Mouse (Mus musculus) v-Abl transformed pro-B cells (cell line): Measurements from ENCODE around the gene Mcidas.

ENCODE experiments used
- in situ Hi-C, 2 experiments: fragments of 400-800 bp; cut with MboI; formaldehyde crosslinking; loops; one replicate each; pipeline ENCODE4 v1.15.1; 2025; ENCODE audit not compliant: unreplicated experiment in 2 of 2

Mcidas gene

DNA sequence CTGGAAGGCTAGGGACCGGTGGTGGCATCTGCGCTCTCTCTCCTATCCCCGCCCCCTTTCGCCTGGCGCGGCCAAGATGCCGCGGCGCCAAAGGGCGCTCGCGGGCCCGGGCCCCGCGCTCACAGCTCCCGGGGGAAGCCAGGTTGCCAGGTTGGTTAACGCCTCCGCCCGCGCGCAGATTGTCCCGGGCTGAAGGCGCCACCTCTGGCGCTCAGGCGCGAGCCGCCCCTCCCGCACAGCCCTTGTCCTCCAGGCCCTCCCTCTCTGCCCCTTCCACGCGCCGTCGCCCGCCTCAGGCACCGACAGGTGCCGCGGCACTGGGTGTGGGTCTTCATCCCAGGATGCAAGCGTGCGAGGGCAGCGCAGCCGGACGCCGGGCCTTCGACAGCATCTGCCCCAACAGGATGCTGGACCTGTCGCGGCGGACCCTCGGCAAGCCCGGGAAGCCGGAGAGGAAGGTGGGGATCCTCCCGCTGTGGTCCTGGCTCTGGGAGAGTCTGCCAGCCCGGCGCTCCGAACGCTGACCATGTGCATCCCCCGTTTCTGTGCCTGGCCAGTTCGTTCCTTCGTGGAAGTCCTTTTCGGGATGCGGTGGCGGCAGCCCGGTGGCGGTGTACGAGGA is at the start of gene Mcidas:
Gene Mcidas, plus strand, starts transcription at position 315 of the 622 bp plus-strand sequence.
- in situ Hi-C loops, result loop anchor here in 1 of 2 experiments (5.0 kb wide), 1 partner anchor 34 kb away; no protein-coding TSS in a partner anchor

DNA sequence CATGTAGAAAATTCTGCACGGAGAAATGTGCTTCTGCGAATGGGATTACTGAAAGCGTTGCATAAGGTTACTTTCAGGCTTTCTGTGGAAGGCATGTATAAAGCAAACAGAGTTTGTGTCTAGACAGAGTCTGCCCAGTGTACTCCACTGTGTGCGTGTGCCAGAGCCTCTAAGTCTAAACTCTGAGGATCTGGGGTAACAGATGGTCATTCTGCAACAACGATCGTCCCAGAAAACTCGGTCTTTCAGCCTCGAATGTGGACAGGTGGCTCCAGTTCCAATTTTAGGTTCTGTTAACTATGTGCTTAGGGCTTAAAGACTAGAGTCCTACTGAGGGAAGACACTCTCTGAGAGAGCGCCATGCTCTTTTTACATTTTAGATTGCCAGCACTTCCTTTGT is 48.3 kb upstream of the Mcidas start:
- in situ Hi-C loops, result no loop called here

DNA sequence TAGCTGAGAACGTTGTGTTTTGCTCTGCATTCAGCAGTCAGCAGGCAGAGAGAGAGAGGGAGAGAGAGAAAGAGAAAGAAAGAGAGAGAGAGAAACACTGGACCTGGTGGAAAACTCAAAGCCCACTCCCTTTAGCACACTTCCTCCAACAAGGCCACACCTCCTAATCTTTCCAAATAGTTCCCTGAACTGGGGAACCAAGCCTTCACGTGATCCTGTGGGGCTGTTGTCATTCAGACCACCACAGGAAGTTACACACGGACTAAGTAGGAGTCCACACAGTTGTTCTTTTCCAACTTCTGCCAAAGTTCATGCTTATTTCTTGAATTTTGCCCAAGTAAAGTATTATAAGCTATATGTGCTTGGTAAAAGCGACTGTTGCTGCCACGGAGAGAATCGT is 47.7 kb upstream of the Mcidas start:
- in situ Hi-C loops, result no loop called here

DNA sequence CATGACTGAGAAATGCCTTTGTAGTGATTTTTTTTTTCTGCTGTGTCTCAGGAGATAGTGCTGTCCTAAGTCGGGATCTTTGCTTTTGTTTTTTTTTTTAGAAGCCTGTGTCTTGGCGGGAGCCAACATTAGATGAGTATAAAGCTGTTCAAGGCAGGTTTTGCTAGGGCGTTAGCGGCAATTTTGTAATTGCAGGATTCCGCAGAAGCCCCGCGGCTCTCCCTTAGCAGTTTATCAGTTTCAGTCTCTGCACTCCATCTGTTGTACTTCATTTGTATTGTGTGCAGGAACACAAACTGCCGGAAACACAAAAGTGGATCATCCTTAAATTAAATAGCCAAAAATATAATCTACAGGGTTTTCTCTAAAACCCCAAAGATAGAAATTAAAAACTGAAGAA is 39.6 kb upstream of the Mcidas start:
- in situ Hi-C loops, result no loop called here

DNA sequence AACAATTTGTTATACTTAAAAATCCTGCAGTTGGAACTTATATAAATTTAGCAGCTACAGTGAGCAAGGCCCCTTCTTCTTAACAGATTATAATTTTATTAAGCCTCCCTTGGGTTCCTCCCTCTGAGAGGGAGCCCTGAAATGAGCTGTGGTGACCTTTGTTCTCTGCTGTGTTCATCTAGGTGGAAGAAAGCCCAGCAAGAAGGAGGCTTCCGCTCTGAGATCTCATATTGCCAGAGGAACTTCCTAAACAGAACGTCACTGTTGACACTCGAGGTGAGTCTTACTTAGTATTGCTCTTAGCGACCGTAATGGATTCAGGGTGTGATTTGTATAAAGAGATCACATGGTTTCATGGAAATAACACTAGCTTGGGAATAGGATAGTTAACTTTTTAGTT is 30.6 kb upstream of the Mcidas start:
- in situ Hi-C loops, result no loop called here

DNA sequence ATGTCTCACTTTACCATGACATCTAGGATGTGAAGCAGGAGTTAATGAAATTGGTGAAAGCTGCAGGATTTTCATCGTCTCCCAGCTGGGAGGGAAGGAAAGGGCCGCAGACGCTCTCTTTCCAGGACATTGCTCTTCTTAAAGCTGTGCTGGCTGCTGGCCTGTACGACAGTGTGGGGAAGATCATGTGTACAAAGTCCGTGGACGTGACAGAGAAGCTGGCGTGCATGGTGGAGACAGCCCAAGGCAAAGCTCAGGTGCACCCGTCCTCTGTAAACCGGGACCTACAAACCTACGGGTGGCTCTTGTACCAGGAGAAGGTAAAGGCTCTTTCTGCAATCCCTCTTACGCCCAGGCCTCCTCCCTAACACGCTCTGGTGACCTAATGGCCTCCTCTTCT is 29.2 kb upstream of the Mcidas start:
- in situ Hi-C loops, result no loop called here

DNA sequence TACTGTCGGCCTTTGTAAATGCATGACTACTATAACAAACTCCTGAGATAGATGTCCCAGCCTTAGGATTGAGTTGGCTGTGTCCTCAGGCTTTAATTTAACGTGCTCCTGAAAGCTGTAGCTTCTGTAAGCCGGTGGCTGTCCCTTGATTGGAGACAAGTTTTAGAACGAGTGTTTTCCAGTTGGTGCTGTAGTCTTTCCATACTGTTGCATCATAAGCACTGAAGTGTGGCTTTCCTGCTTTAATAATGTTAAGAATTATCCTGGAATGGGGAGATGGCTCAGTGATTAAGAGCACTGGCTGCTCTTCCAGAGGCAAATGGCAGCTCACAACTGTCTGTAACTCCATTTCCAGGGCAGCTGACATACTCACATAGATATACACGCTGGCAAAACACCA is 26.4 kb upstream of the Mcidas start:
- in situ Hi-C loops, result no loop called here

DNA sequence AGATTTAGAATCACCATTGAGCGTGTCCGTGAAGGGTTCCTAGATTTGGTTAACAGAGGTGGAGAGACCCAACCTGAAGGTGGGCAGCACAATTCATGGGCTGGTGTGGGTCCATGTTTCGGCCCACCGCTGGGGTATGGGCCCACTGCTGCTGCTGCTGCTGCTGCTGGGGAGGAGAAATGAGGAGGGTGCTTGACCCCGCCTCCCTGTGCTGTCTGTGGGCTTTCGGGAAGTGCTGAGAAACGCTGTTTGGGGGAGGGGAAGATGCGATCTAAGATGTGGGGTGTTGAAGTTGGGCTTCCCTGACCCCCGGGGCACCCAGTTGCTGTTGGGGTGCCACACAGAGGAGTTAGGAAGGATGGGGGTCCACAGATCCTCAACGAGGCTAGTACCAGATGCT is 16.9 kb upstream of the Mcidas start:
- in situ Hi-C loops, result no loop called here

DNA sequence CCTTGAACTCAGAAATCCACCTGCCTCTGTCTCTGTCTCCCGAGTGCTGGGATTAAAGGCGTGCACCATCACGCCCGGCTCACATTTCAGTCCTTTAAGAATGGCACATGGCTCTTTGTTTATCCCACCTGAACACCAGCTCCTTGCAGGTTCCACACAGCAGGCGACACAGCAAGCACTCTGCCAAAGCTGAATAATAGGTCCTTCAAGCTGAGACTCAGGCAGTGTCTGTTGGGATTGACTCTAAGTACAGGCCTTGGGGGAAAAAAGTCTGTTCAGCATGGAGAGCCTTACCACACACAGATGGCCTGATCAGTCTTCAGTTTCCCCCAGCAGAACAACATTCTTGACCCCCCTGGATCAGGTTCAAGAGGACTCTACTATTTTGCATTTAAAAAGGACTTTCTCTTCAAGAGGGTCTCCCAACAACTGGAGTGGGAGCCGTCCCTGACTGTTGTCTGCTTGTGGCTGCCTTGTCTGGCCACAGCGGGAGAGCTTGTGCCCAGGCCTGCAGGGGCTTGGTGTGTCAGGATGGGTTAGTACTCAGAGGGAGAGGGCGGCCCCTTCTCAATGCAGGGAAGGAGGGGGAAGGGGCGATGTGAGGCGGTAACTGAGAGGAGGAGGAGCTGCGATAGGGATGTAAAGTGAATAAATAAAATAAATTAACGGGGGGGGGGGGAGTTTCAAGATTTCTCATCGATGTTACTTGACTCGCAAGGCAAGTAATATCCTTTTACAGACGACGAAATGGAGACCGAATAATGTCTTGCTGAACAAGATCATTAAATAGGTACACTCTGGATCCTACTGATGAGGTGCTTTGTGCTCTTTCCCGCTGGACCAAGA is 7.8 kb upstream of the Mcidas start:
- in situ Hi-C loops, result loop anchor here in 1 of 2 experiments (5.0 kb wide), 1 partner anchor 59 kb away; the partner anchor contains the start of genes Dhx29 and Mtrex

DNA sequence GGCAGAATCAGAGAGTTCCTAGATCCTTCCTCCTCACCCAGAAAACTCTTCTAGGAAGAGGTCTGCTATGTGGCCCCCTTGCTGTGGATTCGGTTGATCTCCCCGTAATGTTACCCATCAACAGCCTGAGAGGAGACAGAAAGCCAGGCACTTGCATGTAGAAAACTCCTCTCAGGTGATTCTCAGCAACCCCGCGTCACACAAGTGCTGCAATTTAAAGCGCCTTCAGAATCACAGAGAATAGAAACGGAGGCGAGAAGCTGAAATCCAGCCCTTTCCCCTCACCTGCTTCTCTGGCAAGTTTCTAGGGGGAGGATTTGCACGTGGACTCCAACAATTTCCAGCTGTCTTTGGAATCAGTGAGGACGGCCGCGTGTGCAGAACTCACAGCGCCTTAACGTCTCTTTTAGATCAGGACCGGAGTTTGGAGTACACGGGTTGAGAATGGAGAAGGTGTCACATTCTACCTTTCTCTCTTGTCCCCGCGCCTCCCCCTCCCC is 7.1 kb upstream of the Mcidas start:
- in situ Hi-C loops, result loop anchor here in 1 of 2 experiments (5.0 kb wide), 1 partner anchor 59 kb away; the partner anchor contains the start of genes Dhx29 and Mtrex

DNA sequence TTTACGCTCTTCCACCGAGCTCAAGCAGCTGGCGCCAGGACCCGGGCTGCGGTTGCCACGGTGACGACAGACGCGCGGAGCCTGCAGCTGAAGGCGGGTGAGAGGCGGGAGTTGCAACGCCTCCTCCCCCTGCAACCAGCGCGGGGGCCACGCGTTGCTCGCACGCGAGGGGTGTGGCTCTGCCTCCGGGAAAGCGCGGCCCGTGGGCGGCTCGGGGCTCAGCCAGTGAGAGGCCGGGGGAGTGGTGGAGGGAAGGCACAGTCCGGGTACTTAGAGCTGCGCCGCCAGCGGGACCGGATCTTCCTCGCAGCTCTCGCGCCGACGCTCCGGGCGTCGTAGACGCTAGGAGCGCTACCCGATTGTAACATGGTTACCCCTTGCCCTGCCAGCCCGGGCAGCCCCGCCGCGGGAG is 6.1 kb upstream of the Mcidas start, which contains the start of gene Ccno:
Gene Ccno, plus strand, starts transcription at position 271 of the 412 bp plus-strand sequence.
- in situ Hi-C loops, result loop anchor here in 1 of 2 experiments (5.0 kb wide), 1 partner anchor 60 kb away; the partner anchor contains the start of genes Dhx29 and Mtrex

DNA sequence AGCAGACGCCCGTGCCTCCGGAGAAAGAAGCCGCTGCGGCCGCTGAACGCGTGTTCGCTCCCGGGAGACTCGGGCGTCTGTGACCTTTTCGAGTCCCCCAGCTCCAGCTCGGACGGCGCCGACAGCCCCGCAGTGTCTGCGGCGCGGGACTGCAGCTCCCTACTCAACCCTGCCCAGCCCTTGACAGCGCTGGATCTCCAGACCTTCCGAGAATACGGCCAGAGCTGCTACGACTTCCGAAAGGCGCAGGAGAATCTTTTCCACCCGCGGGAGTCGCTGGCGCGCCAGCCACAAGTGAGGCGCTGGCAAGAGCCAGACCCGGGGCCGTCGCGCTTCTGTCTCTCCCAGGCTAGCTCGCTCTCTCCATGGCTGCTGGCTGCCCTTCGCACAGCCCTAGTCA is 5.7 kb upstream of the Mcidas start:
- in situ Hi-C loops, result loop anchor here in 1 of 2 experiments (5.0 kb wide), 1 partner anchor 61 kb away; the partner anchor contains the start of genes Dhx29 and Mtrex

DNA sequence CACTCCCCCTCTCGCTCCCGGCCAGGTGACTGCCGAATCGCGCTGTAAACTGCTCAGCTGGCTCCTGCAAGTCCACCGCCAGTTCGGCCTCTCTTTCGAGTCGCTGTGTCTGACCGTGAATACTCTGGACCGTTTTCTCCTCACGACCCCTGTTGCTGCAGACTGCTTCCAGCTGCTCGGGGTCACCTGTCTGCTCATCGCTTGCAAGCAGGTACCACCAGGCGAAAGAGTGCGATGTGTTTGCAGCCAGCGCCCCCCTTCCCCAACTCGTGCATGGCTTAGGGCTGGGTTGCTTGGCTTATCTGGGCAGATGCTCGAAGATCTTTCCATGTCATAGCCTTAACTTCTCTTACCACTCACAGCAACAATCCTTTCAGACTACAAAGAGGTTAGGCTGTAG is 4.8 kb upstream of the Mcidas start:
- in situ Hi-C loops, result loop anchor here in 1 of 2 experiments (5.0 kb wide), 1 partner anchor 62 kb away; the partner anchor contains the start of genes Dhx29 and Mtrex

DNA sequence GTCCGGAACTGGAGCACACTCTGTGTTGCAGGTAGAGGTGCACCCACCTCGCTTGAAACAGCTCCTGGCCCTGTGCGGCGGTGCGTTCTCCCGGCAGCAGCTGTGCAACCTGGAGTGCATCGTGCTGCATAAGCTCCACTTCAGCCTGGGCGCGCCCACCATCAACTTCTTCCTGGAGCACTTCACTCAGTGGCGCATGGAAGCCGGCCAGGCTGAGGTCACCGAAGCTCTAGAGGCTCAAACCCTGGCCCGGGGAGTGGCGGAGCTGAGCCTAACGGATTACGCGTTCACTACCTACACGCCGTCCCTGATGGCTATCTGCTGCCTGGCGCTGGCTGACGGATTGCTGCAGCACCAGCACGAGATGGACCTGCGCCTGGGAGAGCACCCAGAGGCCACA is 4.1 kb upstream of the Mcidas start:
- in situ Hi-C loops, result loop anchor here in 1 of 2 experiments (5.0 kb wide), 1 partner anchor 62 kb away; the partner anchor contains the start of genes Dhx29 and Mtrex

DNA sequence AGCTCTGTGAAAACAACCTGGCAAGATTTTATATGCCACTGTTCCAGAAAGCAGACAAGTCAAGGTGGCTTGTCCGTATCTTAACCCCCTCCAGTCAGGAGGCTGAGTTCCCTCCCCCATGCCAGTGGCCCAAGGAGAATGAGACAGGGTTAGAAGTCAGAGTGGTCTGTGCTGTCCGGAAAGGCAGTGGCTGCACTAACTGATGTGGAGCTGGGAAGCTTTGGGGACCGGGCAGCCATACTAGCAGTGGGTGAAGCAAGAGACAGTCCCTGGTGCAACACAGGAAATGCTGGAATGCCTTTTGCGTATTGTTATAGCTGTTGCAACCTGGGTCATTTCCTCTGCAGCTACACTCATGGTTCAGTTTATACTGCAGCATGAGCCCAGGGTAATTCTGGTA is 3.3 kb upstream of the Mcidas start:
- in situ Hi-C loops, result loop anchor here in 1 of 2 experiments (5.0 kb wide), 1 partner anchor 37 kb away; no protein-coding TSS in a partner anchor

DNA sequence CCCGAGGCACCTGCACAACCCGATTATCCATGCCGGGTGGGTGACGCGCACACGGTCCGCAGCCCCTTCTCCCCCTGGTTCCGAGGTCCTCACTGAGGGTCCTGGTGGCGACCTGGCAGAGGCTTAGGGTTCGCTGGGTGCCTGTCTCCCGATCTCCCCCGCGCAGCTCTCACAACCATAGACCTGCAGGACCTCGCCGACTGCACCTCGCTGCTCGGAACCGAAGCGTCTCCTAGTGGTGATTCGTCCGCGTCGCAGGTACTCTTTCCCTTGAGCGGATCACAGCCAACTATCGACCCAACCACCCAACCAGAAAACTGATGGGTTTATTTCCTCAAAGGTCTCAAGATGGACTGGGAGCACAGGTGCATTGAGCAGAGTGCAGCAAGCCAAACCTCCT is 546 bp downstream of the Mcidas start:
- in situ Hi-C loops, result loop anchor here in 1 of 2 experiments (5.0 kb wide), 1 partner anchor 33 kb away; no protein-coding TSS in a partner anchor

DNA sequence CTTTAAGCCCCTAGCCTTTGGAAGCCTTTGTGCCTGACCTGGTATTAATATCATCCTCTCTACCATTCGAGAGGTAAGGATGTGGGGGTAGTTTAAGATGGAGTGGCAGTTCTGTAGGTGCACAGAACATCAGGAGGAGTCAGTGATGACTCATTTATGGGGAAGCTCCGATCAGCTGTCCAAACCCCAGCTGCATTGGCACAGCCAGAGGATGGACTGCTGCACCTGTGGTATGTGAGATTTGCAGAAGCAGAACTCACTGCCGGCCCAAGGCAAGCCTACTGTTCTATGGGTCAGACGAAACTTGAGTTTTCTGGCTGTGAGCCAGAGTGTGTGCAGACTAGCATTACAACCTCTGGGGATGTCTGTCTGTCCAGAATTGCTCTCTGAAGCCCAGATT is 2.8 kb downstream of the Mcidas start:
- in situ Hi-C loops, result no loop called here

DNA sequence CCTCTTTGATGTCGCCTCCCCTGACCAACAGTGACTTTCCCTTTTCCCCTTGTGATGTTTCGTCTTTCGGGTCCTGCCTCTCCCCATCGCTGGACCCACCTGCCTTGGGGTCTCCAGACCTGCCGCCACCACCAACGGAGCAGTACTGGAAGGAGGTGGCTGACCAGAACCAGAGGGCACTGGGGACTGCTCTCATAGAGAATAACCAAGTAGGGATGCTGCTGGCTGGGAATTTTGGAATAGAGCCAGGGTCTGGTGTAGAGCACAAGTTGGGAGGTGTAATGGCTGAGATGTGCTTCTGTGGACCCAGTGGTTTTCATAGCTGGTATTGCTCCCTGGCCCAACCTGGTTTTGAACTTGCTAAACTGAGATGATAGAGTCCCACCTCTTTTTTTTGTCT is 3.7 kb downstream of the Mcidas start:
- in situ Hi-C loops, result no loop called here

DNA sequence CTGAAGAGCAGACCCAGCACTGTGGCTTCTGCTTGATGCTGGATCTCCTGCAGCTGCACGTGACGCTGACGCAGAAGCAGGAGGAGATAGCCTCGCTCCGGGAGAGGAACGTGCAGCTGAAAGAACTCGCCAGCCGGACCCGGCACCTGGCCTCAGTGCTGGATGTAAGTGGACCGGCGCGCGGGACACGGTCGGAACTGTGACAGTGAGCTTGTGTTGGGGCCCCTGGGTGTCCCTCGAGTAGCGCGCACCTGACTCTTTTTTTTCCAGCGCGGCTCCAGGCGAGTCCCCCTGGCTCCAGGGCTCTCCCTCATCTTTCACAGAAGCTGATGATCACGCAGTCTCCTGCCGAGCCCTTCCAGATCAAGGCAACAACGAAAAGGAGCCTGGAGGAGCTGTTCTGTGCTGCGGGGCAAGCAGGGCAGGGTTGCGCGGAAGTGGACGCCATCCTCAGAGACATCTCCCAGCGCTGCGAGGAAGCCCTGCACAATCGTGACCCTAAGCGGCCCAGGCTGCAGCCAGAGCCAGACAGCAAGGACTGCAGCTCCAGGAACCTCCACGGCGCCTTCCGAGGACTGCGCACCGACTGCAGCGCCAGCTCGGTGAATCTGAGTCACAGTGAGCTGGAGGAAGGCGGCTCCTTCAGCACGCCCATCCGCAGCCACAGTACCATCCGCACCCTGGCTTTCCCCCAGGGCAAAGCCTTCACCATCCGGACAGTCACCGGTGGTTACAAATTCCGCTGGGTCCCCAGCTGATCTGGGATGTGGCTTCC is 5.0 kb downstream of the Mcidas start:
- in situ Hi-C loops, result no loop called here

DNA sequence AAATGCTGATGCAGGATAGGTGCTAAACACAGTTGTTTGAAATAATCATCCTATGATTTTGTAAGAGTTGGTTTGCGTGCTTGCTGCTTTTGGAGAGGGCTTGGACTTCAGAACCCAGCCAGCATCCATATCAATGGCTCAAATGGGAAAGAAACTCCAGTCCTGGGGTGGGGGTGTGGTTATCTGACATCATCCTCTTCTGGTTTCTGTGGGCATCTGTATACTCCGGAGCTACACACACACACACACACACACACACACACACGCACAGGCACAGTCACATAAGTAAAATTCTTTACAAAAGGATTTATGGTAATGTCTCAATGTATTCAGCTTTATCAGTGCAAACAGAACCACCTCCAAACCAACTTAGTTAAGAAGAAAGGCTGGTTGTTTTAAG is 6.4 kb downstream of the Mcidas start:
- in situ Hi-C loops, result no loop called here
